Mouse (Mus musculus): ENCODE measurements at regions not wholly inside any gene's neighbourhood (a gene's known extent, or its start where the extent isn't known, plus 50 kb on each side); places are given as distances from the start of the nearest gene placed in this dataset.

DNA sequence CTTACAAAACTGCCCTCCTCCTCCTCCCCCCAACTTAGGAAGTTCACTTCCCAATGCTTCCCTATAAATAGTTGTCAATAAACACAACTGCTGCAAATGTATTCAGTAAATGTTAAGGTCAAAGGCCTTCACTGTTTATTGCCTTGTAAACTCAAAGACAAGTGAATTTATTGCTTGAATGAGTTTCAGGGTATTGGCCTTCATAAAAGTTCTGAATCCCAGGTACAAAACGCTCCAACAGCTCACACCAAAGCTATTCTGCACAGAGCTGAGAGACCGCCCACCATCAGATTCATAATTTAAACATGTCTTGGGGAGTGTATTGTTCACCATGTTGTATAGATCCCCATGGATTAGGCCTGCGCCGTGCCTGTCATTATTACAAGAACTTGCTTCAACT lies 53.9 kb upstream of the Cdkn3 start:
- intact Hi-C loops (cut with DNase I): no loop called here
- no peak overlapping the region for H3K27ac ChIP-seq
- no peak overlapping the region for H3K4me3 ChIP-seq
- TF ChIP-seq CTCF (IDR thresholded peaks at IDR 0.05): no peak
- no peak for DNase-seq

DNA sequence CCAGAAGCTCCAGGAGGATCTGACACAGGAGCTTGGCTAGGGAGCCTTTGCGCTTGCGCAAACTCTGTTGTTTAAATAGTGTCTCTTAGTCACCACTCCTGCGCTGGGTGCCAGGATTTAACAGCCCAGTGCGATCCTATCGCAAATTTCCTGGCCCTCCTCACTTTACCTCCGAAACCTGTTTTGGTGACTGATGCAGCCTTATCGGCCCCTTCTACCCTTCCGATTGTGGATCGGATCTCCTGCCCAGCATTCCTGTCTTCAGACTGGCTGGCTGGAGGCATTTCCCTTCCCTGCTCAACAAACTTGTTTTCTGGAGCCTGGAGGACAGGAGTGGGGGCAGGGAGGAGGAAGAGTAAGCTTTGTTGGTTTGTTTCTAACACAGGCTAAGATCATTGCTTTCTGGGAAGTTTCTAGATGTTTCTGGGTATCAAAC lies 56.0 kb upstream of the Cdkn3 start:
- peak overlapping the region; percentile 64 for H3K4me3 ChIP-seq
- intact Hi-C loops (cut with DNase I): no loop called here
- no peak for TF ChIP-seq CTCF (IDR thresholded peaks at IDR 0.05)
- H3K27ac ChIP-seq: peak overlapping the region; percentile 72
- DNase-seq: peak; percentile 78

DNA sequence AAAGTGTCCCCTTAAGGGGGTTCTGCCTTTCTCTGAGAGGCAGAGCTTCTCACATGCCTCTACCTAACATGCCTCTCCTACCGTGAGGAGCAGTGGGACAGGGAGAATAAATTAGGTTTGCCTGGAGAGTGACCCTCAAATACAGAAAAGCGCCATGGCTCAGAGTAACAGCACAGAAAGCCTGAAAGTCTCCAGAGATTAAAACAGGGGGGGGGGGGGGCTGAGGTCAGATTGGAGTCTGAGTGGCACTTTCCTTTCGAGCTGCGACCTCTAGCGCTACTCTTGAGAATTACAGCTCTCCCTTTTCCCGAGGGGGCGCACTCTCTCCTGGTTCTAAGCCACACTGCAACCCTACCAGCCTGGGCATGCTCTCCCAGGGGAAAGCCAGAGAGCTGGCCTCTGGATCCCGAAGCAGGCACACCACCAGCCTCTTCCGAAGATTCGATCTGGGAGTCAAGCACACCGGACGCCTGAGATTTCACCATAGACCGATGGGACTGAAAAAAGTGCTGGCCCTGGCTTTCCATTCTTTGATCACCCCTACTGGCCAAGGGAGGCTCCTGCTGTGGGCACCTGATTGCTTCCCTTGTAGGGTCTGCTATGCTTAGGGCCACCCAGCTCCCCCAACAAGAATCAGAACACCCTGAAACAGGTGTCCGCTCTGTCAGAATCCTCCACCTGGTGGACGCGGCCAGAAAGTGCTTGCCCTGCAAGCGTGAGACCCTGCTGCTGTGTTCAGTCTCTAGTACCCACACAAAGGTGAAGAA lies 57.5 kb upstream of the Cdkn3 start:
- peak; percentile 62 for TF ChIP-seq CTCF (IDR thresholded peaks at IDR 0.05)
- peak; percentile 61 for DNase-seq
- H3K27ac ChIP-seq: no peak overlapping the region
- intact Hi-C loops (cut with DNase I): no loop called here
- H3K4me3 ChIP-seq: no peak overlapping the region

DNA sequence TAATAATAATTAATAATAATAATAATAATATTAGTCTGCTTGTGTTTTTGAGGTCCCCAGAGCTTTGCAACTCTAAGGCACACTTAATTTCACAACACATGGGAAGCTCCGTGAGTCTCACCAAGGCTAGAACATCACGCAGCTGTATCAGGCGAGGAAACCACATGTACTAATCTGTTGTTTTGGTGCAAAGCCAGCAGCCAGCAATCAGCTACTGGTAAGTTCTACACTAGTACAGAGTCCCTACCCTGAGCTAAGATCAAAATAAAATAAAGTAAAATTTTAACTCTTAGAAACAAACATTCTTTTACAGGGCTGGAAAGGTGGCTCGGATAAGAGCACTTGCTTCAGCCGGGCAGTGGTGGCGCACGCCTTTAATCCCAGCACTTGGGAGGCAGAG lies 67.8 kb upstream of the Cdkn3 start:
- TF ChIP-seq CTCF (IDR thresholded peaks at IDR 0.05): no peak
- intact Hi-C loops (cut with DNase I): no loop called here
- Histone ChIP-seq H3K27ac (no peak overlapping the region), H3K4me3 (no peak overlapping the region)
- no peak for DNase-seq

DNA sequence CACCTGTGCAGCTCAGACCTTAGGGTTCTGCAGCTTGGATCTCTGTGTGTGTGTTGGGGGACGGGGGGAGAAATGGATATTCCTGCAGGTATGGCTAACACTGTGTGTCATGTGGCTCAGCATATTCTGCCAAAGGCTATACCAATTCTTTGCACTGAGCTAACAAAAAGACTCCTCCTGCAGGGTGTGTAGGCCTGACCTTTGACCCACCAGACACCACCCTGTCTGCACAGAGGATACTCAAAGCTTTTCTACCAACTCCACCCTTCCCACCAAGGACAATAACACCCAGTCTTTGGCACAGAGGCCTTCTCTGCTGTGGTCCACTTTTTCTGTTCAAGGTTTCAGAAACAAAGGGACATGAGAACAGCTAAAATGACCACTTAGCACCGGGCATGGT lies 68.3 kb upstream of the Cdkn3 start:
- TF ChIP-seq CTCF (IDR thresholded peaks at IDR 0.05): no peak
- no peak overlapping the region for H3K4me3 ChIP-seq
- H3K27ac ChIP-seq: no peak overlapping the region
- intact Hi-C loops (cut with DNase I): no loop called here
- DNase-seq: no peak

DNA sequence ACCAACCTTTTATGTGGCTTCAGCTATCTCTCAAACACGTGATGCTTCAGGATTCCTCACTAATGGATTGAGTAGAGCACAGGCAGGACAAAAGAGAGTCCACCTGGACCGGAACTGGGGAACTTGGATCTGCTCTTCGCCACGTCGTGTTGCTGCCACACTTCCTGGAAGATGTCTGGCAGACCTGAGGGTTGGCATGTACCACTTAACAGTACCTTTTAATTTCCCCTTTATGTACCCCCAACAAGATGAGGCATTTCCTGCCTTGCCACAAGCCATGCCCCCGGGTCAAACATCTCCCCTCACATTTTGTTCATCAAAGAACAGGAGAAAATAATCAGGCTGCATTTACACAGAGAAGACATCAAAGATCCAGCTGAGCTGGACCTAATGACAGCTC lies 77.6 kb upstream of the Cdkn3 start:
- intact Hi-C loops (cut with DNase I): no loop called here

DNA sequence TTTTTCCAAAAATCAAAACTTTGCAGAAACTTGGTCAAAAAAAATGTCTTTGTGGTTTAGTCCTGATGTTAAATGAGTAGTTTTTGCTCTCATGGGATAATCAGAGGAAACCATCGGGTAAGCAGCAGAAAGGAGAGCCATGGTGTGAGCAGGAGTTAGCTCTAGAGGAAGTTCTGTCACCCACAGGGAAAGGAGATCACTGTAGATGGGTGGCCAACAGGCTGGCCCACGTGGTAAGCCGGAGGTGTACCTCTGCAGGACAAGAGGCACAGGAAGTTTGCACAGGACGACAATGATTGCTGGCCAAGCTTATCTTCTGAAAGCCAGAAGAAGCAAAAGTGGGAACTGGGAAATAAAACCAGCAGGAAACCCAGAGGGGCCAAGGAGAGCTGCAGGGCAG lies 81.4 kb upstream of the Cdkn3 start:
- intact Hi-C loops (cut with DNase I): no loop called here
- DNase-seq: no peak
- H3K27ac ChIP-seq: no peak overlapping the region
- no peak overlapping the region for H3K4me3 ChIP-seq
- TF ChIP-seq CTCF (IDR thresholded peaks at IDR 0.05): no peak

More for the DNA sequence above, 77.6 kb upstream of the Cdkn3 start:
- Histone ChIP-seq H3K4me3 (no peak overlapping the region), H3K27ac (no peak overlapping the region)
- TF ChIP-seq CTCF (IDR thresholded peaks at IDR 0.05): no peak
- DNase-seq: no peak

DNA sequence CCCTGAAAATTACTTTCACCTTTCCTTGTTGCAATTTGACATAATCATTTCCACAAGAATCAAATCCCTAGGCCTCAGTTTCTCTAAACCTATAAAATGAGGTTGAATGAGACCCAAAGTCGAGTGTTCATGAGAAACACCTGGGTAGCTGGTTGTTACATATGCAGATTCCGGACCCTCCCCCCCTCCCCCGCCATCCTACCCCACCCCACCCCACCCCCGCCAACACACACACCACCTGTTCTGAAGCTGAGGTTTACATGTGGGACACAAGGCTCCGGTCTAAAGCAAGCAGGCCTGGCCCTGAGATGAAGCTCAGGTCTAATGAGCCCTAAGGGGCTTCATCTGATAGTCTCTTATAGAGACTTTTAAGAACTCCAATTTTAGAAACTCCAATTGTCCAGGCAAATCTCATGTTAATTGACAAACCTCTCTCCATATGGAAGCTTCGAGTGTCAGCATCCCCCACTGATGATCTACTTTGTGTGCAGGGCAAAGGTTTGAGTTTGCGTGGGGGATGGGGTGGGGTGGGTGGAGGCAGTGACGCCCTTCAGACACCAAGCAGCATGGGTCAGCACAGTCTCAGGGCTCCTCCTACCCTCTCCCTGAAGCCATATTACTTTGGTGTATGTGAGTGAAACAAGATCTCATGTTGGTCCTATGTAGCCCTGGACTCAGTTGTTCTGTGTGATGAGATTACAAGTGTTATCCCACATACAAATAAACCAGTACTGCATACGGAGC lies 88.7 kb upstream of the Cdkn3 start:
- DNase-seq: no peak
- TF ChIP-seq CTCF (IDR thresholded peaks at IDR 0.05): no peak
- Histone ChIP-seq H3K4me3 (no peak overlapping the region), H3K27ac (no peak overlapping the region)
- intact Hi-C loops (cut with DNase I): no loop called here

DNA sequence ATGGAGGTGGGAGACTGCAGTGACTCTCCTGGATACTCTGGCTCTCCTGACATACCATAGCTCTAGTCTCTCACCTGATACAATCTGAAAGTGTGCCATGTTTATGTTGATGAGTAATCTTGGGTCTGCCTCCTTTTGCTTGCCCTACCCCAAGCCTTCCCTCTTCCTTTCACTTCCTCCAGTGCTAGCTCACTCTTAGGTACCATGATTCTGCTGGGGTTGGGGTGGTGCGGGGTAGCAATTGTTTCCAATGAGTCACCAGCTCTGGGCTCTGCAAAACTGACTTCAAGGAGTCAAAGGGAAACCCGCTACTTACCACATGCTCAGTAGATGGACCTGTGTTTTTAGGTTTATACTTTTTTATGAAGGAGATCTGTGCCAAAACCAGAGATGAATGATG lies 89.3 kb upstream of the Cdkn3 start:
- peak overlapping the region; percentile 57; the same call in 1 of the 2 replicates for H3K27ac ChIP-seq
- DNase-seq: no peak
- no peak overlapping the region for H3K4me3 ChIP-seq
- intact Hi-C loops (cut with DNase I): no loop called here
- no peak for TF ChIP-seq CTCF (IDR thresholded peaks at IDR 0.05)

DNA sequence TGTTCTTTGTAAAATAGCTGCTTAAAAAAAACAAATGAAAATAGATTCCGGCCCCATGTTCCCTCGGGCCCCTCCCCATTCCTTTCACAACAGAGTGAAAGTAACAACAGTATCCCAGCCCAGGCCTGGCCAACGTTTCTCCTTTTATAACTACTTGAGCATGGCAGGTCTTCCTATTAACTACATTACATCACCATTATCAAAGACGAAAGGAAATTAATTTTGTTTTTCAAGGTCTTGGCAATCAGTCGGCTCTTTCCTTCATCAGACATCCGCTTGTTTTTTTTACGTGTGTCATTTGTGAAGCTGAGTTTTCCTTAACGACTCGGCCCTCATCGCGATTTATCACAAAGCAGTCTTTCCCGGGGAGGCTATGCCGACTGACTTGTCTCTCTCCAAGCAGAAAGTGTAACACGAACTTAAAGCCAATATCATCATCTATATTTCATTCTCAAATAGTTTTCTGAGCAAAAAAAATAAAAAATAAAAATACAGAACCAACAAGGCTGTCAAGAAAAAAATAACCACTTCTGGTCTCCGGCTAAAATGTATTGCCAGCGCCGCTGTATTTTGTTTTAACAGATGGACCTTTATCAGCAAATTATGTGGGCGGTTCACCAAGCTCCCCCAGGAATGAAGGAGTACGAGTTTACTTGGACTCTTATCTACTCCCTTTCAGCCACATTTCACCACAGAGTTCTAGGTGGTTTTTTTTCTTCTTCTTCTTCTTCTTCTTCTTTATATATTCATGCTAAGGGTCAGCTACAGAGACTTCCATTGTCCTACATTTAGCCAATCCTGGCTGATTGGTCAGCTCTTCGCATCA lies 89.9 kb upstream of the Cdkn3 start:
- TF ChIP-seq CTCF (IDR thresholded peaks at IDR 0.05): no peak
- H3K4me3 ChIP-seq: peak overlapping the region; percentile 28
- peak overlapping the region; percentile 57; the same call in 1 of the 2 replicates for H3K27ac ChIP-seq
- DNase-seq: peak; percentile 31
- intact Hi-C loops (cut with DNase I): no loop called here

DNA sequence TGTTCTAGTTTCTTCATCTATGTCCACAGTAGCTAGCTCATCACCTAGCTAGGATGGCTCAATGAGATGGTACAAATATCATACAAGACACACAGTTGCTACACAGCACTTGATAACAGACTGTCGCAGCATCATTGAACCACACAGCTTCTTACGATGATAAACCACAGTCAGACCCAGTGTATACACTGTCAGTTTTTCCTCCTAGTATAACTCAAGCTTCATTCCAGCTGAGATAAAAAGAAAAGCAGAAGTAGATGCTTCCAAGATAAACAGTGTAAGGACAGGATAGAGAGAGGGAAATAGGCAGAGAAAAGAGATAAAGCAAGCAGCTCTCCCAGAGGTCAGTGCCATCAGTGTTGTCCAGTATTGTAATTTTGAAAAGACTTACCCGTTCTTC lies 92.1 kb upstream of the Cdkn3 start:
- Histone ChIP-seq H3K27ac (no peak overlapping the region), H3K4me3 (no peak overlapping the region)
- intact Hi-C loops (cut with DNase I): no loop called here
- no peak for DNase-seq
- TF ChIP-seq CTCF (IDR thresholded peaks at IDR 0.05): no peak

DNA sequence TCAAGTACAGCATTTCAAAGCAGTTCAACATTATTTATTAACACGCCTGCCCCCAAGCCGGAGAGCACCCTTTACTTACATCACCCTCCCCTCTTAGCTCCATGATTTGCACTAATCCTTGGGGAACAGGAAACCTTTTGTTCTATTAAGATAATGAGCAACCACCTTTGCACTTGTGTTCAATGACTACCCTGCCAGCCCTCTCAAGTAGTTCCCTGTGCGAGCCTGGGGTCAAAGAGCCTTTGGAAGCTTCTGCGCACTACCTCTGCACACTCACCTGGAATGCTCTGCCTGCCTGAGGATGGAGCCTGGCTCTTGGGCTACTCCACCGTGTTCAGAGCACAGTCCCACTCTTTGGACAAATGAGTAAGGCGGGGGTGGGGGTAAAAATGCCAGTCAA lies 96.0 kb upstream of the Cdkn3 start:
- Histone ChIP-seq H3K4me3 (no peak overlapping the region), H3K27ac (no peak overlapping the region)
- intact Hi-C loops (cut with DNase I): no loop called here
- no peak for DNase-seq
- TF ChIP-seq CTCF (IDR thresholded peaks at IDR 0.05): no peak

DNA sequence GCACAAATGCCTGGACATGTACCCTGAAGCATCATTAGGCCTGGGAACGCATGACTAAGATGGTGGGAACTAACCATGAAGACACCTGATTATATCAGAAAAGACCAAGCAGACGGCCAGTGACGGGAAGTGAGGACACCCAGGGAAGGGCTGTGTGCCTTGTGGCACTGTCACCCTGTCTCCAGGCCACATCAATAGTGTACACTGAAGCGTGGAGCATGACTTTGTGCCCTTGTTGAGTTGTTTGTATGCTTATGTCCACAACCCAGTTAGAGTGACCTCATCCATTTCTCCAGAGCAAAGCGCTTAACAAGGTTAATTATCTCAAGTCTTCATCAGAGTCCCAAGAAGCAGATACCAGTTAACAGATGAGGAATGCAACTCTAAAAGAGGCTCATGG lies 96.8 kb upstream of the Cdkn3 start:
- intact Hi-C loops (cut with DNase I): no loop called here
- Histone ChIP-seq H3K4me3 (no peak overlapping the region), H3K27ac (no peak overlapping the region)
- no peak for DNase-seq
- no peak for TF ChIP-seq CTCF (IDR thresholded peaks at IDR 0.05)

All from gastrocnemius, adult 2 months (tissue).